Mouse (Mus musculus) gastrocnemius, postnatal 10 days (tissue): ENCODE data around the gene Slc38a7. TPM values are rescaled to one million over a fixed set of nuclear protein-coding genes. Genes with fewer than 3 reads are reported as not detected.
"Not testable (repeated sequence)": the region's sequence is repeated elsewhere in the genome, so short reads cannot be mapped to it uniquely, and the experiment has no call there.

Source experiments
- DNase-seq: peaks from one replicate; pipeline ENCODE4 v3.0.0; 2021; ENCODE audit warnings: mixed read lengths
- total RNA-seq, 2 experiments: library from RNA; stranded (reverse); gene quantifications; 2 replicates each; pipeline ENCODE4 v1.2.3; 2021

Slc38a7 gene
- total RNA-seq, 2 experiments from 2014 or later: 5.8 to 7.9 TPM

- peak; percentile 91 for DNase-seq
These were observed 46.0 kb downstream of the Slc38a7 start, which contains the start of gene Cnot1 for GRCm38 (mm10) chr8:95807331-95807843. Gene Cnot1 (minus strand): TSS chr8:95807464.

DNA sequence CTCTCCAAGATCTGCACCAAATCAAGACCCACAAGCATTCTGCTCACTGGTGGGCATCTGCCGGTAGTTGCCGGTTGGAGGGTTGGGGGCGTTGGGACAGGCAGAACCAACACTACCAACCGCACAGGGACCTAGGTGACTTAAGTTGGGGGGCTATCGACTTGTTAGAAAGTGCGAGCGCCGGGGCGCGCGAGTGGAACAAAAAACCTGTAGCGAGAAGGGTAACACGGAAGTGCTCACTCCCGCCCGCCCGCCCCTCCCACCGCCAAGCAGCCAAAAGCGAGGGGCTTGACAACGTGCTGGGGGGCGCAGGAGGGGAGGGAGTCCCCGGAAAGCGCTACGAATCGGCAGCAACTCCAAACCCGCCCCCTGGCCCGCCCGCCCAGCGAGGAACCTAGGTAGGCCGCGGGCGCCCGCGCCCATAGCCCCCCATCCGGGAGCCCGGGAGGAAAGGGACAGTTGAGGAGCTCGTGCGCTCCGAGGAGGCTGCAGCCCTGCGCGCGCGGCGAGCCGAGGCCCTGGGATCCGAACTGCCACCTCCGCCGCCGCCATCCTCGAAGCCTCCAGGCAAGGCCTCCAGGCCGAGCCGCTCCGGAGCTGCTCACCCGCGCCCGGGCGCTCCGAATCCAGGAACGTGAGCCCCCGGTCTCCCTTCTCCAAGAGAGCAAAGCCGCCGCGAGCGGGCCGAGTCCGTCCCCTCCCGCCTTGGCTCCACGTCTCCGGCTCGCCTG, 46.7 kb downstream of the Slc38a7 start:
- peak; percentile 13 for DNase-seq

GRCm38 (mm10) chr8:95805482-95805881, 47.9 kb downstream of the Slc38a7 start:
- no peak for DNase-seq

DNA sequence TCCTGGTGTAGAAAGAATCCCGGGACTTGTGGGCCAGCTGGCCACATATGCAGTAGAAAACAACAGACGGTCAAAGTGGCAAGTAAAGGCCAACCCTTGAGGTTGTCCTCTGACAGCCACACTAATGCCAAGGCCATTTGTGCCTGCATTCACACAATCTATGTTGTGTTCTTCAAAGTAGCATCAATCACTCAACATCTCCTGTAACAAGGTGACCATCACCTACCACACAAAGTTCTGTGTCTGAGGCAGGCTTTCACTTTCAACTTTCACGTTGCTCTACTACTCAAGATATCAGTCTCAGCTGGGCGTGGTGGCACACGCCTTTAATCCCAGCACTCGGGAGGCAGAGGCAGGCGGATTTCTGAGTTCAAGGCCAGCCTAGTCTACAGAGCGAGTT, 51.1 kb downstream of the Slc38a7 start:
- no peak for DNase-seq

GRCm38 (mm10) chr8:95801476-95802064, 51.8 kb downstream of the Slc38a7 start:
- no peak for DNase-seq

GRCm38 (mm10) chr8:95800353-95800752, 53.0 kb downstream of the Slc38a7 start:
- no peak for DNase-seq

DNA sequence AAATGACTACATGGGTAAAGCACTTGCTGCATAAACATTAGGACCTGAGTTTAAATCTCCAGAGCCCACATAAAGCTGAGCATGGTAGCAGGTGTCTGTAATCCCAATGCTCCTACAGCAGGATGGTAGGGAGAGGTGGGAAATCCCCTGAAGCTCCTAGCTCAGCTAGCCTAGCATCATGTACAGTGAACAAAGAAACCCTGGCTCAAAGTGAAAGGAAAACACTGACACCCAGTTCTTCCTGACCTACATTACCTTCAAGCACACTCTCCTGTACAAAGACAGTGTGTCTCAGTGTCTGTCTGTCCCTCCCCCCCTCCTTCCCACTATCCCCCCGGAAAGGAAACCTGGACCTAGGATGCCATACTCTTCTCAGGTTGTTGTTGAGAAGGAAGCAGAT, 53.4 kb downstream of the Slc38a7 start:
- no peak for DNase-seq

- DNase-seq: no peak
These were observed 54.2 kb downstream of the Slc38a7 start for GRCm38 (mm10) chr8:95799117-95799516.

DNA sequence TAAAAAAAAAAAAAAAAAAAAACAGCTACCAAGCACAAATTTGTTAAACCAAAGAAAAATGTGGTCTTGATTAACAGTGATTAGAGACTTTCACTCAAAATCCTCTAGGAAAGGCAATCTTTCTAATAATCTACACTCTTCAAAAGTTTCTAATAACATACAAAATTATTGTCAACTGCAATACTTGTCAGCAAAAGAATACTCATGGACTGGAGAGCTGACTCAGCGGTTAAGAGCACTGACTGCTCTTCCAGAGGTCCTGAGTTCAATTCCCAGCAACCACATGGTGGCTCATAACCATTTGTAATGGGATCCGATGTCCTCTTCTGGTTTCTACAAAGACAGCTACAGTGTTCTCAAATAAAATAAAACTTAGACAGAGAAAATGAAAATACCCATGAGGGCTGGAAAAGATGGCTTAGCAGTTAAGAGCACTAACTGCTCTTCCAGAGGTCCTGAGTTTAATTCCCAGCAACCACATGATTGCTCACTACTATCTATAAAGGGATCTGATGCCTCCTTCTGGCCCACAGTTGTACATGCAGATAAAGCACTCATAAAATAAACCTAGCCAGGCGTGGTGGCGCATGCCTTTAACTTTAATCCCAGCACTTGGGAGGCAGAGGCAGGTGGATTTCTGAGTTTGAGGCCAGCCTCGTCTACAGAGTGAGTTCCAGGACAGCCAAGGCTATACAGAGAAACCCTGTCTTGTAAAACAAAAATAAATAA, 57.8 kb downstream of the Slc38a7 start:
- DNase-seq: not testable (repeated sequence)

Other genes starting within 250 kb of the Slc38a7 start
- gene Gins3, start 220.1 kb downstream of the Slc38a7 start, total RNA-seq: 1 to 10 TPM; 1.1 to 2.1 TPM
- 10 to 100 TPM in 1 of 2 experiments, 1 to 10 TPM in 1; 8.9 to 12.8 TPM for gene Ndrg4, start 176.6 kb downstream of the Slc38a7 start, total RNA-seq
- gene Setd6, start 137.7 kb downstream of the Slc38a7 start, total RNA-seq: 10 to 100 TPM in 1 of 2 experiments, 1 to 10 TPM in 1; 8.1 to 12.6 TPM
- gene Cnot1, start 46.1 kb downstream of the Slc38a7 start, total RNA-seq: 10 to 100 TPM; 70.8 to 94.6 TPM
- gene Sap18b, start 28.2 kb downstream of the Slc38a7 start, total RNA-seq: 10 to 100 TPM; 96.4 to 97.1 TPM
- gene Got2, start 35.0 kb upstream of the Slc38a7 start, total RNA-seq: 100 to 1,000 TPM; 271 to 301 TPM